Mouse (Mus musculus): ENCODE measurements around the gene Gins2. TPM values are rescaled to one million over a fixed set of nuclear protein-coding genes. Genes with fewer than 3 reads are reported as not detected.
A peak's percentile ranks its signal among the peaks of the same experiment; 100 is the strongest.

Gins2 gene
- polyA plus RNA-seq, 1 experiment, result 4.4 TPM

- Histone ChIP-seq H3K4me3 (replicated peaks; ENCODE audit: extremely low read depth, low read depth, low read length) (no peak overlapping the region), H3K4me1 (ENCODE audit: control insufficient read depth, insufficient read depth, low read length) (peaks cover 4% of the 10 kb centered on the region; the same call in 1 of the 2 replicates)
- 92% methylated on average over 17 of the region's 17 CpGs for WGBS
- DNase-seq, result no peak
- no peak for TF ChIP-seq POLR2A (IDR thresholded peaks at IDR 0.05; ENCODE audit: borderline replicate concordance, extremely low read depth, low read depth, low read length)
Measured at GRCm38 (mm10) chr8:120569123-120569522, 20.0 kb downstream of the Gins2 start.

DNA sequence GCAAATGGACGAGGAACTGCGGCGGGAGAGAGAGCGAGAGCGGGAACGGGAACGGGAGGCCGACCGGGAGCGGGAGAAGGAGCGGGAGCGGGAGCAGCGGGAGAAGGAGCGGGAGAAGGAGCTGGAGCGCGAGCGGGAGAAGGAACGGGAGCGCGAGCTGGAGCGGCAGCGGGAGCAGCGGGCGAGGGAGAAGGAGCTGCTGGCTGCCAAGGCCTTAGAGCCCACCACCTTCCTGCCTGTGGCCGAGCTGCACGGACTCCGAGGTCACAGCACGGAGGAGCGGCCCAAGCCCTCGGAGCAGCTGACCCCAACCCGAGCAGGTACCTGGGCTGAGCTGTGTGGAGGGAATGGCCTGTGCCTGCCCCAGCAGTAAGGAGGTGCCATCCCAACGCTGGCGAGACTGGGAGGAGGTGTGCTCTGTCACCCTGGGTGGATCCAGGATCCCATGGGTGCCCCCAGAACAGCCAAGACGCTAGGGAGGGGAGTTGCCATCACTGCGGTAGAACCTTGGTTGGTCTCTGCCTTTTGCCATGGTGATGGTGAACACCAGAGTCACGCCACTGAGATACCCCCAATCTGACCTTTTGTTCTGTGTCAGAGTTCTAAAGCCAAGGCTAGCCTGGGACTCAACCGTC, 20.8 kb downstream of the Gins2 start:
- no peak for DNase-seq
- no peak overlapping the region for H3K4me3 ChIP-seq (replicated peaks; ENCODE audit: extremely low read depth, low read depth, low read length)
- H3K4me1 ChIP-seq (ENCODE audit: control insufficient read depth, insufficient read depth, low read length), result peaks cover 9% of the 10 kb centered on the region
- 95% methylated on average over 37 of the region's 37 CpGs for WGBS
- TF ChIP-seq CTCF (IDR thresholded peaks at IDR 0.05; ENCODE audit: insufficient read depth, low read length) (no peak), POLR2A (IDR thresholded peaks at IDR 0.05; ENCODE audit: borderline replicate concordance, extremely low read depth, low read depth, low read length) (no peak)

- TF ChIP-seq POLR2A (IDR thresholded peaks at IDR 0.05; ENCODE audit: borderline replicate concordance, extremely low read depth, low read depth, low read length), result no peak
- no peak for TF ChIP-seq CTCF (IDR thresholded peaks at IDR 0.05; ENCODE audit: insufficient read depth, low read length)
- Histone ChIP-seq H3K4me1 (ENCODE audit: control insufficient read depth, insufficient read depth, low read length) (peaks cover 15% of the 10 kb centered on the region), H3K4me3 (replicated peaks; ENCODE audit: extremely low read depth, low read depth, low read length) (no peak overlapping the region)
- WGBS, result 98% methylated on average over 17 of the region's 17 CpGs
- DNase-seq, result no peak
Measured at GRCm38 (mm10) chr8:120567731-120568130, 21.4 kb downstream of the Gins2 start.

- DNase-seq, result no peak
- 82% methylated on average over 8 of the region's 8 CpGs for WGBS
- no peak overlapping the region for H3K4me3 ChIP-seq (replicated peaks; ENCODE audit: extremely low read depth, low read depth, low read length)
- H3K4me1 ChIP-seq (ENCODE audit: control insufficient read depth, insufficient read depth, low read length), result peaks cover 19% of the 10 kb centered on the region
- TF ChIP-seq CTCF (IDR thresholded peaks at IDR 0.05; ENCODE audit: insufficient read depth, low read length), result no peak
- TF ChIP-seq POLR2A (IDR thresholded peaks at IDR 0.05; ENCODE audit: borderline replicate concordance, extremely low read depth, low read depth, low read length), result no peak
Measured at GRCm38 (mm10) chr8:120566681-120567080, 22.4 kb downstream of the Gins2 start.

- Histone ChIP-seq H3K4me1 (ENCODE audit: control insufficient read depth, insufficient read depth, low read length) (peaks cover 19% of the 10 kb centered on the region), H3K4me3 (replicated peaks; ENCODE audit: extremely low read depth, low read depth, low read length) (no peak overlapping the region)
- 67% methylated on average over 7 of the region's 7 CpGs for WGBS
- no peak for DNase-seq
- TF ChIP-seq POLR2A (IDR thresholded peaks at IDR 0.05; ENCODE audit: borderline replicate concordance, extremely low read depth, low read depth, low read length), result no peak
- TF ChIP-seq CTCF (IDR thresholded peaks at IDR 0.05; ENCODE audit: insufficient read depth, low read length), result no peak
Measured at GRCm38 (mm10) chr8:120565151-120565711, 23.9 kb downstream of the Gins2 start.

DNA sequence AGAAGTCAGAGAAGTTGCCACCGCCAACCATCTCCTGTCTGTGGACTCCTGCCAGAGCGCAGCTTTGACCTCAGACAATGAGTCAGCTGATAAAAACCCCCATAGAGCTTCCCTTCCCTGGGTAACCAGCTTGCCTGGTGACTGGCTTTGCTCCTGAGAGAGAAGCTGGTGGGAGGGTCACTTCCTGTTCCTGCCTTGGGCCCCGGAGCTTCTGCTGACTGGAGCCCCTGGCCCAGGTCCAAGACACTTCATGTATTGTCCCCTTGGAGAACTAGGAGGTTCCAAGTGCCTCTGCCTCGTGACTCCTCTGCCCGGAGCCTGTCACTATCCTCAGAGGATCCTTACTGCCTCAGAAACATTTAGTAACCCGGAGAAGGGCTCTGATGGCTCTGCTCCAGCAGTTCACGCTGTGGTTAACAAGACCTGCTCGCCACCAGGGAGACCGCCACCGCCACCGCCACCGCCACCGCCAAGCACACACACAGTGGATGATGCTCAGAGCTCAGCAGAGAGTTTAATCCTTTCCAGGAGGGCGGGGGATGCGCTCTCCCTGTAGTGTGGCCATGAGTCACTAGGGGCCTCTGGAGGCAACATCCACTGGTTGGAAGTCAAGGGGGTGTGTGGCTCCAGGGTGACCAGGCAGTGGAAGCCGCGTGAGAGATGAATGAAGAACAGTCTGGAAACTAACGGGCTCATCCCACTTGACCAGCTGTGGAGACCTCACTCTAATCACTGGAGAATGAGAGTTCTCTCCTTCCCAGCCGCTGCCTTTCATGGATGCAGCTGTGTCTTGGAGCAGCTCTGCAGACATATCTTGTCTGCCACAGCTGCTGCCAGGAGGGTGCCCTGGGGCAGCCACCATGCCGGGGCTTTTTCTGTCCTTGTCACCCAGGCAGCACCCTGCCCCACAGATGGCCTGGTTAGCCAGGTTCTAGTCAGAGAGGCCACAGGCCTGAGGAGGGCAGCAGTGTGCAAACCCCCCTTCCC, 25.0 kb downstream of the Gins2 start:
- DNase-seq, result peak; percentile 80
- Histone ChIP-seq H3K4me1 (ENCODE audit: control insufficient read depth, insufficient read depth, low read length) (peaks cover 19% of the 10 kb centered on the region), H3K4me3 (replicated peaks; ENCODE audit: extremely low read depth, low read depth, low read length) (no peak overlapping the region)
- 14% methylated on average over 20 of the region's 20 CpGs for WGBS
- no peak for TF ChIP-seq CTCF (IDR thresholded peaks at IDR 0.05; ENCODE audit: insufficient read depth, low read length)
- no peak for TF ChIP-seq POLR2A (IDR thresholded peaks at IDR 0.05; ENCODE audit: borderline replicate concordance, extremely low read depth, low read depth, low read length)

- peaks cover 19% of the 10 kb centered on the region for H3K4me1 ChIP-seq (ENCODE audit: control insufficient read depth, insufficient read depth, low read length)
- DNase-seq, result no peak
- no peak overlapping the region for H3K4me3 ChIP-seq (replicated peaks; ENCODE audit: extremely low read depth, low read depth, low read length)
- 33% methylated on average over 8 of the region's 8 CpGs for WGBS
- TF ChIP-seq POLR2A (IDR thresholded peaks at IDR 0.05; ENCODE audit: borderline replicate concordance, extremely low read depth, low read depth, low read length) (no peak), CTCF (IDR thresholded peaks at IDR 0.05; ENCODE audit: insufficient read depth, low read length) (no peak)
Measured at GRCm38 (mm10) chr8:120563348-120563724, 25.8 kb downstream of the Gins2 start.

DNA sequence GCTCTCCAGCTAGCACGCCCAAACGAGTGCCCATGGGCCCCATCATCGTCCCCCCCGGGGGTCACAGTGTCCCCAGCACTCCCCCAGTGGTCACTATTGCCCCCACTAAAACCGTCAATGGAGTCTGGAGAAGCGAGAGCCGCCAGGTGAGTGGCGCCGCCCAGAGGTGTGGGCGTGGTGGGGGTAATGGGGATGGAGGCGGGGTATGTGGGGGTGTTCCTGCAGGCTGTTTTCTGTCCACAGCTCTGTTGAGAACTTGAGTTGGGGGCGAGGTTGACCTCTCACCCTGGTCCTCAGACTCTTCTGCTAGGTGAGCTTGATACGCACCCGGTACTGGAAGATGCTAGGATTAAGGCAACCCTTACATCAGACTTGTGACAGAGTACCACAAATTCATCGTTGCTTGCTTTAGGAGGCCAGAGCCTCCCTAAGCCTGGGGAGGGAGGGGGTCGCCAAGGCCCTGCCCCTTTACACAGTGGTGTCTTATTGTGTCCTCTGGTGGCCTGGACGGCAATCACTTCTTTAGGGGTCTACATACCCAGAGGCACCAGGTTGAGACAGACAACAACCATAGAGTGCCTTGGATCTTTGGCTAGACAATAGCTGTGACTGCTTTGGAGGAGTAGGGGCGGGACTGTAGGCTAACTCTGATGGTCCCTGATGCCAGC, 26.3 kb downstream of the Gins2 start:
- no peak overlapping the region for H3K4me3 ChIP-seq (replicated peaks; ENCODE audit: extremely low read depth, low read depth, low read length)
- WGBS, result 91% methylated on average over 18 of the region's 18 CpGs
- DNase-seq, result no peak
- no peak for TF ChIP-seq POLR2A (IDR thresholded peaks at IDR 0.05; ENCODE audit: borderline replicate concordance, extremely low read depth, low read depth, low read length)
- TF ChIP-seq CTCF (IDR thresholded peaks at IDR 0.05; ENCODE audit: insufficient read depth, low read length), result no peak
- peaks cover 19% of the 10 kb centered on the region for H3K4me1 ChIP-seq (ENCODE audit: control insufficient read depth, insufficient read depth, low read length)

All from lung, adult 2 months (tissue).